Mouse (Mus musculus): Measurements from ENCODE around the gene Lrrk1.

DNA sequence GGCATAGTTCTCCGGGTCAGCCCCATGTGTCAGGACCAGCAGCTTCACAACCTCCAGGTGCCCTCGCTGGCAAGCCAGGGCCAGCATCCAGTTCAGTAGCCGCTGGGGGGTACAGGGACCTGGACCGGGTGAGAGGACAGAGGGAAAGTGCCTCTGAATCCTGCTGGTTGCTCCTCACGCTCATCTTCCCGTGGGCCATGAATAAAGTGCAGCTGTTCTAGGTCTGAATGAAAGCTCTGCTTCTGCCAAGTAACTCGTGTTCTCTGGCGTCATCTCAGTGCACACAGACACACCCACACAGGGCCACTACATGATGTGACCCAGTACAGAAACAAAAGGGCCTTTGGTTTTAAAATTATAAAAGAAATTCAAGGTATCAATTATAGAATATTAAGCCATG is 55.8 kb downstream of the Lrrk1 start:
- TF ChIP-seq CHD2 (IDR thresholded peaks at IDR 0.05; ENCODE audit: low read depth, low read length) (no peak), ZNF384 (IDR thresholded peaks at IDR 0.05; ENCODE audit: low read depth, low read length) (no peak), HCFC1 (IDR thresholded peaks at IDR 0.05; ENCODE audit: borderline replicate concordance, insufficient read depth, low read length) (no peak), ZC3H11A (IDR thresholded peaks at IDR 0.05; ENCODE audit: borderline replicate concordance, low read depth, low read length) (no peak)

All from ES-E14 (cell line).